Mouse (Mus musculus): ENCODE measurements at regions not wholly inside any gene's neighbourhood (a gene's known extent, or its start where the extent isn't known, plus 50 kb on each side); places are given as distances from the start of the nearest gene placed in this dataset.
"Not testable (repeated sequence)": the region's sequence is repeated elsewhere in the genome, so short reads cannot be mapped to it uniquely, and the experiment has no call there.

DNA sequence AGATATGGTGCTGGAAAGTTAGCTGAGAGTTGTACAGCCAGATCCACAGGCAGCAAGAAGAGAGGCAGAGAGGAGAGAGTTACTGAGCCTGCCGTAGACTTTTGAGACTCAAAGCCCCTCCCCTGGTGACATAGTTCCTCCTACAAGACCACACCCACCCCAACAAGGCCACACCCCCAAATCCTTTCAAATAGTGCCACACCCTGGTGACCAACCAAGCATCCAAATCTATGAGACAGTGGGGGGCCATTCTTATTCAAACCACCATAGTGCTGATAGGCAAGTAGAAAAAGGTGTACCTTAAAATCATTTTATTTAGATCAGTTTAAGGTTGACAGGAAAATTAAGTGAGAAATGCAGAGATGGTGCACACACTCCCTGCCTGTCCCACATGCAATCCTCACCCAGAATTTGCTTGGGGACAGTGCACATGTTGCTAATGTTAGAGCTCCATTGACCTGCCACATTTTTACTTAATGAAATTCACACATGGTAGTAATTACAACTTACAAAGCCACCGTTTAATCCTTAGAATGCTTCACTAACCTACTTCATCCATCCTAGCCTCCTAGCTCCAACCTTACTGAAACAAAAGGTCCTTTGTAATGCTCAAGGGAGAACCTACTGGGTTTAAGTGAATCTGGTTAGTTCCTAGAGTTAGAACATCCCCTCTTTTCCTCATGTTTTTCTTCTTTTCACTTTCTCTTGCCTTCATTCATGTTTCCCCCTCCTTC lies 86.5 kb downstream of the Phlda1 start:
- DNase-seq, result no peak

- DNase-seq, result no peak
These were observed 87.2 kb downstream of the Phlda1 start for GRCm38 (mm10) chr10:111593280-111593679.

- no peak for DNase-seq
These were observed 88.1 kb downstream of the Phlda1 start for GRCm38 (mm10) chr10:111594171-111594570.

- peak in 1 of 2 experiments; percentile 42 for DNase-seq
These were observed 88.6 kb downstream of the Phlda1 start for GRCm38 (mm10) chr10:111594651-111595050.

- peak; percentile 25 to 51 for DNase-seq
These were observed 89.5 kb downstream of the Phlda1 start for GRCm38 (mm10) chr10:111595513-111595995.

DNA sequence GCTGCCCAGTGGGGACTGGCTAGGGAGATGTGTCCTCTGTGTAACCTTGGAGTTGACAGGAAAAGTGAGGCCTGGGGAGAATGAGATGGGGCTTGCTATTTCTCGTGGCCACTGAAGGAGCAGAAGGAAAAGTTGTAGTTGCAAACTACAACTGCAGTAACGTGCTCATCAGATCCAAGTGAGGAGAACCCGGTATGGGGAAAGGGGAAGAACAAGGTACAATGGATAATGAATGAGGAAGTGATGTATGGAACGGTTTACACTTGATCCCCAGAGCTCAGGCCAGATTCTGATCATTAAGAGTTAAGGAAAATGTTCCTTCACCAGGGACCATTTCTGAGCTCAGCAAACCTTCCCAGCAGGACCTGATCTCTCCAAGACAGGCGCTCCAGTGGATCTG lies 92.6 kb downstream of the Phlda1 start:
- DNase-seq, result no peak

DNA sequence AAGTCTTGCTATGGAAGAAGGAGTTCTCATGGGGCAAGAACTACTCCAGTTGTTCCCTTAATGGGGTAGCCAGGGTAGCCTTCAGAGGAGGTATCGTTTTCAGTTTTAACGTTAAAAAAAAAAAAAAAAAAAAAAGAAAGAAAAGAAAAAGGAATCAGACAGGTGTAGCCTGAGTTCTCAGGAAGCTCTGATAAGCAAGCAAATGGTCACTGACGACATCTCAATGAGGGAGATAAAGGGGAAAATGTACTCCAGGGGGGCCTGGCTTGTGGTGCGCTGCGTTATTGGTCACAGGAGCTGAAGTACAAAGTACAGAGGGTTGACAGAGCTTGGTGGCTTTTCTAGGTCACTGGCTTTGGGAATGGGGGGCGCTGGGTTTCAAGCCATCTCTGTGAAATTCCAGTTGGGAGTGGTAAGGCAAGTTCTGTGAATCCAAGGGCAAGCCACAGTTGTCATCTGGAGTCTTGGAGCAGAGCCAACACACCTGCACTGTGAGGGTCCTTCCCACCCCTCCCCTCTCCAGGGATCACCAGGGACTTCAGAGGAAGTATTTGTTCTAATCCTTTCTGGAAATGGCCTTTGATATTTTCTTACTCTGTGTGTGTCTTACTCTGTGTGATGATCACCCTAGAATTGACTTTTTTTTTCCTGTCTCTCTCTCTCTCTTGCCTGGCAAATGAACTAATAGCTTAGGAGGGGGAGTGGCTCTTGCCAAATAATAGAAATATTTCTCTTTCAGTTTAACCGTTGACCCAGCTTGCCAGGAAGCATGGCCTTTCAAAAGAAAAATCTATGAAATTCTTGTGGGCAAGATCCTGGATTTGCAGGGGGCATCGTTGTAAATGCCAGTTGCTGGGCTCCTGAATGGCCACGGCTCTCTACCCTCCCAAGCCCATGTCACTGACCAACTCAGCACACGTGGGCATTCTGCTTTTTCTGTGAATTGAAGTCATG lies 93.5 kb downstream of the Phlda1 start:
- peak in 1 of 2 experiments; percentile 20 for DNase-seq

DNA sequence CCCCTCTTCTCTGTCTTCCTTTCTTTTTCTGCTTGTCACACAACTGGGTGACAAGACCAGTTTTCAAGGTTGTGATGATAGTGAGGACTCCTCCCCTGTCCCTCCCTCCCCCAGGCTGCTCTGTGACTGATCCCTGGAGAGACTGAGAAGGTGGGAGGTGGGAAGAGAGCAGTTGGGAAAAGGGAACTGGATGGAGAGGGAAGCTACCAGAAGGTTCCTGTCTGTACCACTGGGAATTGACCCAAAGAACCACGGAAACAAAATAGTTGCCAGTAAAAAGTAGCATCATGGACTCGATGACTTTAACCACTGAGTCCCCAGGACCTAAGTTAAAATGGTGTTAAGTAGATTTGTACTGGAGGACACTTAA lies 94.2 kb downstream of the Phlda1 start:
- DNase-seq, result no peak

DNA sequence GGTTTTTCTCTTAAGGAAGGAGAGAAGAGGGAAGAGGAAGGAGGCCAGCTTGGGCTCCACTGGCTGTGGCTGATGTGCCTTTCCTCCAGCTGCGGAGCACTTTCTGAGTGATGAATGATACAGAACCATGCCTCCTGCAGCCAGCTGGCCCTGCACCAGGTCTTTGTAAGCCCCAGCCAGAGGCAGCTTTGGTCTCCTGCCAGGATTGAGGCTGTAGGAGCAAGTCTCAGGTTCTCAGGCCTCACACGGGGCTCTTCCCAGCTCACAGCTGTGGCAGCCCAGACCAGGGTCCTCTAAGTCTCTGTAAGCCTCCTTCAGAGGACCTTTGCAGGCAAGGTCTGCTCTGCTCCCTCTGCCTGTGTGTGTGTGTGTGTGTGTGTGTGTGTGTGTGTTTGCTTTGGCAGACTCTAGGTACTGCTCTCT lies 94.6 kb downstream of the Phlda1 start:
- peak; percentile 88 to 92 for DNase-seq

GRCm38 (mm10) chr10:111603166-111603565 lies 97.1 kb downstream of the Phlda1 start:
- DNase-seq, result no peak

DNA sequence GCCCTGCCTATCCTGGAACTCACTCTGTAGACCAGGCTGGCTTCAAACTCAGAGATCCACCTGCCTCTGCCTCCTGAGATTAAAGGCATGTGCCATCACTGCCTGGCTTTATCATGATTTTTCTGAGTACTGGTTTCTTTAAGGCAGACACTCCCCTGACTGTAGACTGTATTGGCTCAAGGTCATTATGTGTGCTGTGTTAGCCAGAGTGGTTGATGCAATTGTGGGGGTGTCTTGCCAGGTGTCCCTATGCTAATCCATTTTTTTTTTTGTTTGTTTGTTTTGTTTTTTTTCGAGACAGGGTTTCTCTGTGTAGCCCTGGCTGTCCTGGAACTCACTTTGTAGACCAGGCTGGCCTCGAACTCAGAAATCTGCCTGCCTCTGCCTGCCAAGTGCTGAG lies 101.3 kb downstream of the Phlda1 start:
- not testable (repeated sequence) for DNase-seq

- DNase-seq, result no peak
These were observed 102.5 kb downstream of the Phlda1 start for GRCm38 (mm10) chr10:111608385-111609093.

DNA sequence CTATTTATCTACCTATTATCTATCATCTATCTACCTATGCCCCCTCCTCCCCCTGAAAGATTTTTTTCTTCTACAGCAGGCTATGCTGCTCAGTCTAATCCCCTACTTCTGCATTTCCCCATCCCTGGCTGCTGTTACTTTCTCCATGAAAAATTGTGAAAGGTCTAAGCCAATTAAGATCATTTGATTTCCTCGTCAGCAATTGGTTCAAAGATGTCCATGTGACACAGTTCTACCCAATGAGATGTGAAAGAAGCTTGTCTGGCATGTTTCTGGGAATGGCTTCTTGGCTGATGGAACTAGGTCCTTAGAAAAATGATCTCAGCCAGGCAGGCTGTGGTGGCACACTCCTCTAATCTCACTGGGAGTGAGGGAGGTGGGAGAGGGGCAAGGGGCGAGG lies 103.8 kb downstream of the Phlda1 start:
- DNase-seq, result no peak

DNA sequence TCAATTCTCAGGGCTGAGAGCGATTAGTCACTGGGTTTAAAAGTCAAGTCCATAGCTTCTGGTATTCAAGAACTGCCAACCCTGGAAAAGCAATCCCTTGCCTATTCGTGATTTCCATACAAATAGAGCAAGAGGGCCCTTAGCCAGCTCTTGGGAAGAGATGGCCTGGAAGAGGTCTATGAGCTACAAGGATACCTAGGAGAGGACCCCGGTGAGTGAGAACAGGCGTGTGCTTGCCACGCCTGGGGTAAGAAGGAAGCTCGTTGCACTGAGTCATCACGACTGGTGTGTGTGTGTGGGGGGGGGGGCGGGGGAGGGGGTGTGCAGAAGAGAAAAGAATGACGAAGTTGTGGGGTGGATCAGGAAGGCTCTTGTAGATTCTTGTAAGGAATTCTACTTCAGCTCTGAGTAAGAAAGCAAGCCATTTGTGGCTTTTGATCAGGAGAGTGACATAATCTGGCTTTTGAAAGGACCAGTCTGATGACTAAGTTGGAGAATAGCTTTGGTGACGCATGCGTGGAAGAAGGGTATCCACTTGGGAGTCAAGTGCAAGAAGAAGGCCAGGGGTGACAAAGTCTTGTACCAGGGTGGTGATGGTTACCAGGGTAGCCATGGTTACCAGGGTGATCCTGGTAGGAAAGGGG lies 113.7 kb downstream of the Phlda1 start:
- no peak for DNase-seq

DNA sequence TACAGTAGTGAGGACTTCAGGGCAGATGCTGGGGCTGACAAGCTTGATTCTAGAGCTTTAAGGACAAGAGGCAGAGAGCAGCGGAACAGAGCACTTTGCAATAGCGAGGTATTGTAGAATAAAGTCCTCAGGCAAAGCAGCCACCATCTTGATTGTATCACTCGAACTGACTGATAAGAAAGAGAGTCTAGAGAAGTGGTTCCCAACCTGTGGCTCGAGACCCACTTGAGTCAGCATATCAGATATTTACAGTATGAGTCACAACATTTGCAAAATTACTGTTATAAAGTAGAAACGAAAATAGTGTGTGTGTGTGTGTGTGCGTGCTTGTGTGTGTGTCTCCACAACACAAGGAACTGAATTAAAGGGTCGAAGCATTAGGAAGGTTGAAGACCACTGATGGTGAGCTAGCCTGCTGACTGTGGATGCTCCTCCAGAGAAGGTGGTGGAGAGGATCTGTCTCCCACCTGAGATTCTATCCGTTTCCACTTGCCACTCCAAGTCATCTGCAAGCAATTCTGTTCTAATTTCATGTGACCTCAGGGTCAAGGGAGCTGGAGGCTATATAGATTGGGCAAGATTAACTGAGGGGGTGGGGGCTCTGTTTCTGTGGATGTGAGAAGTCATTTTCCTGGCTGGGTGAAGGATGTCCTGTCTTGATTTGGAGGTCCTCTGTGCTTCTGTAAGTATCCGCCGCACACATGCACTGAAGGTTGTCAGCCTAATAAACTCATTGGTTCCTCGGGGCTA lies 115.0 kb downstream of the Phlda1 start:
- no peak for DNase-seq

DNA sequence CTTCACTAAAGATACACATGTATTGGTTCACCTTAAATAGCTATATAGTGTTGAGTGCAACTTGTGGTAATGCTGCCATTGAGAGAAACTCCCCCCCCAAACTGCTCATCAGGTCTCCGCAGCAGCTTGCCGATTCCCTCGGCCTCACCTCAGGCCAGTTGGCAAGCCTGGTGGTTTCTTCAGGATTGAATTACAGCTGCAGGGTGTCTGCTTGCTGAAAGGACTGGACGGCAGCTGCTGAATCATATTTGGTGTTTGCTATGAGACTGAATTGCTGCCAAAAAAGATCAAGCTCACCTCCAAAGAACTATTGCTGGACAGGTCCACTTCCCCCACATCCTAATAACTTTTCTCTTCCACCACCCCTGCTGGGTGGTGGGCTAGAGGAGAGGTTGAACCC lies 116.7 kb downstream of the Phlda1 start:
- no peak for DNase-seq

GRCm38 (mm10) chr10:111624021-111624420 lies 117.9 kb downstream of the Phlda1 start:
- DNase-seq, result no peak

- no peak for DNase-seq
These were observed 118.5 kb downstream of the Phlda1 start for GRCm38 (mm10) chr10:111624624-111625023.

GRCm38 (mm10) chr10:111625573-111625972 lies 119.5 kb downstream of the Phlda1 start:
- DNase-seq, result no peak

- DNase-seq, result peak; percentile 5 to 6
These were observed 119.9 kb downstream of the Phlda1 start for GRCm38 (mm10) chr10:111626009-111626408.

DNA sequence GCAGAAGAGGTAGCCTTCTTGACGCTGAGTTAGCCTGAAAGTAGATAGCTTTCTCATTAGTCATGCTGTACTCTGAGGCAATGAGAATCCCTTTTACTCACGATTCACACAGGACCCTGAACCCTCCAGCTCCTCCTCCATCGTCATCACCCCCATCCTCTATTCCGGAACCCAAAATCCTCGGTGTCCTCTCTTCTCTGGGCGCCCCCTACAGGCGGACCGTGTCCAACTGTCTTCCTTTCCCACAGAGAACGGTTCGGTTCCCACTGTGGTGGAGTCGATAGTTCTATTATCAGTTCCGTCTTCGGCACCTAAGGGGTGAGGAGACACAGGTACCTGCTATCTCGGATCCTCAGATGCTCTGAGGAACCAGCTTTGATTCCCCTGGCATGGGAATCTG lies 130.2 kb downstream of the Phlda1 start:
- DNase-seq, result peak in 1 of 2 experiments; percentile 35
